Mouse (Mus musculus) retina, adult 2 months (tissue): ENCODE results near the gene Sh3pxd2a.

ENCODE experiments used
- DNase-seq: peaks from one replicate; pipeline ENCODE4 v3.0.0-alpha.2; 2012; ENCODE audit warnings: low read depth, low spot score

The Sh3pxd2a gene

DNA sequence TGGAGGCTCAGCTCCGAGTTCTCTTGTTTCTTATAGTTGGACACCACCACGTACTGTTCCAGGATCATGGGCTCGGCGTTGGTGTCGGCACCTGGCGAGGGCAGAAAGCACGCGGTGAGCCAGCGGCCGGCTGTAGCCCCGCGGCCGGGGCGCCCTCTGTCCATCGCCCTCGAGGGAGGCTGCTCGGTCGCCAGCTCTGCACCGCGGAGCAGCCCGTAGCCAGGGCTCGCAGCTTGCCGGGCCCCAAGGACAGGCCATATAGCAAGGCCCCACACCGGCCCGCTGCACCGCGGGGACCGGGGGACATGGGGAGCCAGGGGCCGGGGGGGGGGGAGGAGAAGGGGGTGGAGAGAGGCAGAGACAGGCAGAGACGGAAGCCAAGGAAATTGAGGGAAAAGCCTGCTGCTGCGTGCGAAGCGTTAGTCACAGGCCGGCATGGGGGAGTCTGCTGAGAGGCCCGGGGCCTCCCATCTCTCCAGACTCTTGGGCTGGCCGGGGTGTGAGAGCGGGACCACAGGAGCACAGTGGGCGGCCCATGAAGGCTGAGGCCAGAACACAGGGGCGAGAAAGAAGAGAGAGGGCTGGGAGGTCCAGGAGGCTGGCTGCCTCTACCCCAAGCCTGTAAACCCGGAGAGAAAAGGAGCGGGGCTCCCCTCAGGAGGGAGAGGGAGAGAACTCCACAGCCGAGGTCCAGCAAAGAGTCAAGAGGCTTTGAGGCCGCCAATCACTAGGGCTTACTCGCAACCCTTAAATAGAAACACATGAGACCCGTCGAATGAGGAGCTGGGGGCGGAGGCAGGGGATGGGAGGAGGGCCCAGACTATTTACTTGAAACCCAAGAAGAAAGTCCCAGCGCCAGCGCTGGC is 149.9 kb downstream of the Sh3pxd2a start:
- no peak for DNase-seq

DNA sequence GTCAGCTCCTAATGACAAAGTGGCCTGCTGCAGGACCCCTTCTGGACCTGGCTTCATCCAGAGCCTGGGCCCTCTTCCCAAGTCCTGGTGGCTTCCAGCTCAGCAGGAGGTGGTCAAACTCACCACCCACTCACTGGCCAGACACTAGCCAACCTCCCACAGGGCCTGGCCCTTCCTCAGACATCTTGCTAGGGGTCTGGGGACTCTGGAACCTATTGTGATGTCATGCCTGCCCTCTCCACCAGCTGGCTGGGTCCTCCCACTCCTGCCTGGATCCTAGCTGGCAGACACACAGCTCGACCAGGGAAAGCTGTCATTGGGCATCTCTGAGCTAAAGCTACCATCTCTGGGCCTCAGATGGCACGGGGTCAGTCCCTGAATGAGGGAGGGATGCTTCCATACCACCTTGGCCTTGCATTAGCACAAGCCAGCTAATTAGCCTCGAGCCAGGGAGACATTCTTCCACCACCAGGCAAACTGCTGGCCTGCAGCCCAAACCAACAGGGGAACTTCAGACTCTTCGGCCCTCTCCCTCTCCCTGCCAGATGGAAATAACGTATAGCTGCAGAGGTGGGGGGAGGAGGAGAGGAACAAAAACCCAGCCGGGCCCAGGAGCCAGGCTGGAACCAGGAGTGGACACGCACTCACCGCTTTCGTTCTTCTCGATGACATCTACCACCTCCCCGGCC is 150.7 kb downstream of the Sh3pxd2a start:
- DNase-seq: no peak

DNA sequence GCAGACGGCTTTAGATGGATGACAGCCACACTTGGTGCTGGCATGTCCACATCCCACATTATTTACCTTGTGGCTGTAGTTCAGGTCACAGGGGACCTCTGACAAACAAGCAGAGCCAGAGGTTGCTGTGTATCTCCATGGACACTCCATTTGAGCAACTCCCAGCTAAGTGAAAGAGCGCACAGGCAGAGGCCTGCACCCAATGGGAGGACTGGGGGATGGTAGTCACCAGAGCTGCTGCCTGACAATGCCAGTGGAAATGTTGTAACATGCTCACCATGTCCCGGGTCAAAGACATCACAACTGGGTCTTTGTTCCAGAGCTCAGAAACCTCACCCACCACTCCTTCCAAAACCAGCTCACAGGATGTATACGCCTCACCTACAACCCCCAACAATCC is 153.0 kb downstream of the Sh3pxd2a start:
- no peak for DNase-seq

DNA sequence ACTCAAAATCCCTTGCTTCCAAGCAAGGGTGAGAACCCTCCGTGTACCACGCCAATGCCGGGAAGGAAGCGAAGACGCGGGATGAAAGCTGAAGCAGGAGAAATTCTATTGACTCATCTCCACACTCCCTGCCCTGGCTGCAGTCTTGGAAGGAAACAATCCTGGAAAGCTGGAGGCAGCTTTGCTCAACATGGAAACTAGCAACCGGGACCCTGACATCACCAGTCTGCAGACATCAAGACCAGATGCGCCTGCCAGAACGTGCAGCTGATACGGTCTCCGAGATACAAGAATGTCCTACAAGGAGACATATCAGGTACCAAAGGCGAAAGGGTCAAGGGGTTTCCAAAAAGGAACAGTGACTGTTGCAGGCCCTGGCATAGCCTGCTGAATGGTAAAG is 154.4 kb downstream of the Sh3pxd2a start:
- DNase-seq: no peak

DNA sequence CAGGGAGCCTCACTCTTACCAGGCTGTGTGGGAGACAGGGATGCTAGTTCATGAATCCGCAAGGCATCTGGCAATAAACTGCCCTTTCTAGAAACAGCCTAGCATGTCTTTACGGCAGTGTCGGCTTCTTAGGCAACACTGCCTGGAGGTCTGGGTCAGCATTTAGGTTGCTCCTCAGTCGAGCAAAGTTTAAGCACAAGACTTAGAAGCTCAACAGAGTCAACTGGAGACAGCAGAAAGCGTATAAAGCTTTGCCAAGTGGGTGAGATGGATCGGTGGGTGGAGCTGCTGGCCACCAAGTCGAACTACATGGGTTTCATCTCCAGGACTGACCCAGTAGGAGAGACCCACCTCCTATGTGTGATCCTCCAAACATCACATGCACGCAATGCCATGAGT is 157.3 kb downstream of the Sh3pxd2a start:
- no peak for DNase-seq

DNA sequence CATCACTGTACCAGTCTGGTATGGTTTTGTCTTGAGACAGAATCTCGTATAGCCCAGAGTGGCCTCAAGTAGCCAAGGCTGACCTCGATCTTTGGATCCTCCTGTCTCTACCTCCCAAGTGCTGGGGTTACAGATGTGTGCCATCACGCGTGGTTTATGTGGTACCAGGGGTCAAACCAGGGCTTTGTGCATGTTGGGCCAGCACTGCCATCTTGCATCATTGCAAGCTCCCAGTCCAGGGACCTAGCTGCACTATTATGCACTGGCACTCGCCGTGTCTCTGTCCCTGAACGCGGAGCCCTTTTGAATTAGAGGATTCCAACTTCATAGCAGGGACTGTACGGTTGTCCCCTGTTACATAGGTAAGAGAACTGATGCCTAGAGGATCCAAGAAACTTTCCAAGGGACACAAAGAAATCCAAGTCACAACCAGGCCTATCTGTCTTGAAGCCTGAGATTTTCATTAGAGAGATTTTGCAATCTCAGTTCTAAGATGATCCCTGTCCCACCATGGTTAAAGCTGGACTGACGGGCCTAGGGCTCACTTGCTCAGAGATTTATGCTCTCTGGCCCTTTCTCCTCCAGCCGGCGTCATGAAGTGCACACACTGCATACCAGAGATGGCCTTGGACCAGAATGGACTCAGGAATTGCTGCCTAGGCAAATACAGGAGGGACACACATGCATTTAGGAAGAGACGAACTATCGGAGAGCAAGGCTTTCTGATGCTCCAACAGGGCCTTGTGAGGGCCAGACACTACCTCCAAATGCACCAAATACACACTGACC is 157.9 kb downstream of the Sh3pxd2a start:
- no peak for DNase-seq

DNA sequence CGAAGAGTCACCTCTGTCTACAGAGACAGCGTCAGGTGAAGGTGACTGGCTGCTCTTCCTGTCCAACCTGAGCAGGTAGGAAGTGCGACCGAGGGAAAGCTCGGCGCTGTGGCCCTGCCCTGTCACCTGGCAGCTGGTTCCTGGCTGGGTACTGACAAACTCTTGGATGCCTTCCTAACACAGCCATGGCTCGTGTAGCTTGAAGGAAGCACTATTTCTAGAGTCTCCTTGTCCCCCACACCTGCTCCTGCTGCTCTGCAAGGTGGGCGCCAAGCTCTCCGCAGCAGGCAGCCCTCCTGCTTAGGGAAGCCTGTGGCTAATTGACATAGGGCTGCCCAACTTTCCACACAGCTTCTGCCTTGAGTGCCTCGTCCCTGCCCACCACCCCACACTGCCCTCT is 158.8 kb downstream of the Sh3pxd2a start:
- no peak for DNase-seq

DNA sequence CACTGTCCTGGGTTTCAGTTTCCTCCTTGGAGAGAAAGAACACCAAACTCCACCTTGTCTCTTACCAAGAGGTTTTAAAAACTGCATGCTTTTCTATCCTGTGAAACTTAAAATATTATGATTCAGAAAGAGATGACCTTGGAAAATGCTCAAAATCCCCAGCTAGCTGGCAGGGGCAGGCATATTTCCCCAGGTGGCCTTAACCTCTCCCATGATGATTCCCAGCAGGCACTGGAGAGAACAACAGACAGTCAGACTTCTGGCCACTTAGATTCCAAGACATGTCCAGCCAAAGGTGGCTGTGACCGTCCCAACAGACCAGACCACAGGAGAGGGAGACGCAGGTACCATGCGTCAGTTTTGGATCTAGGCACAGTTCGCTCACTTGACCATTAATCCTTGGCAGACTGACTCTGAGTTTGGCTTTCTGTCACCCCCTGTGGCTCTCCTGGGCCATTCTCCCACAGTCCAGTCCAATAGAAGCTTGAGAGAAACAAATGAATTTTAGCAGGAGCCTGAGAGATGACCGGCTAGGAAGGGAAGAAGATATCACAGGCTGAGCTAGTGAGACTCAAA is 159.9 kb downstream of the Sh3pxd2a start:
- no peak for DNase-seq

DNA sequence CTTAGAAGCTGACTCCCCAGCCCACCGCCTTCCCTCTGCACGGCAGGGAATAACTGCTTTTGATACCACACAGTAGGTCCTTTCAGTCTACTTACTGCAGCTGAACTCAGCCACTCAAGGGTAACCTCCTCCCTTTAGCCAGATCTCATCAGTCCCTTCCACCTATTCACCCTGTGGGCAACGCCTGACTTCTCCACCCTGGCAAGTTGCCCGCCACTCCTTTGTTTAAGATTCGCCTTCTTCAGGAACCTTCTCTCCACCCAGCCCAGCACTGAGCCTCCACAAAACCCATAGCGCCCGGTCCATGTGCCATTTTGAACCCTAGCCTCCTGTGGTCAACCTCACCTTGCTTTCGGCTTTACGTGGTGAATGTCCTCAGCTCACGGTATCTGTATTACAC is 161.1 kb downstream of the Sh3pxd2a start:
- DNase-seq: no peak

DNA sequence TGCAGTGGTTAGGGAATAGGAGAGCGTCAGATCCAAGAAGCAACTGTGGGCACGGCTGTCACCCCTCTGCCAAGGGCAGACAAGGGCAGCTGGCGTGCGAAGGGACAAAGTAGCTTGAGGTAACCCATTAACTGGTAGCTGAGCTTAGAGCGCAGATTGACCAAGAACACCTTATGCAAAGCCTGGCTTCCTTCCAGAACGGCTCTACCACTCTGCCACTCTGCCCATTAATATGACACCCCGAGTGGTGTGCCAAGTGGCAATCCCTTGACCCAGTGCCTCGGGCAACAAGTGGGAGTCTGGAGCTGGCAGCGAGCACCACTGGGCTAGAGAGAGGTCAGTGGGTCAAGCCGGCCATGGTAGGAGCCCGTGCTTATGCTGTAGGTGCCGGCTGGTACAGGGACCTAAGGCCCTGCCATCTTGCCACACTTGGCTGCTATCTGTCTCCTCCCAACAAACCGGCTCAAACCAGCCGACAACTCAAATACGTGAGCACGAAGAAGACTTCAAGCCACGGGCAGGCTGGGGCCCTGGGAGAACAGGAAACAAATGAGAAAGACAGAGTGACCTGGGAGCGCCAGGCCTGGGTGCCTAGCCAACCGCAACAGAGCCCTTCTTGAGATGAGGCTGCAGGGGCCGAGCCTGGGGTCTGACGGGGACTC is 161.9 kb downstream of the Sh3pxd2a start:
- no peak for DNase-seq

DNA sequence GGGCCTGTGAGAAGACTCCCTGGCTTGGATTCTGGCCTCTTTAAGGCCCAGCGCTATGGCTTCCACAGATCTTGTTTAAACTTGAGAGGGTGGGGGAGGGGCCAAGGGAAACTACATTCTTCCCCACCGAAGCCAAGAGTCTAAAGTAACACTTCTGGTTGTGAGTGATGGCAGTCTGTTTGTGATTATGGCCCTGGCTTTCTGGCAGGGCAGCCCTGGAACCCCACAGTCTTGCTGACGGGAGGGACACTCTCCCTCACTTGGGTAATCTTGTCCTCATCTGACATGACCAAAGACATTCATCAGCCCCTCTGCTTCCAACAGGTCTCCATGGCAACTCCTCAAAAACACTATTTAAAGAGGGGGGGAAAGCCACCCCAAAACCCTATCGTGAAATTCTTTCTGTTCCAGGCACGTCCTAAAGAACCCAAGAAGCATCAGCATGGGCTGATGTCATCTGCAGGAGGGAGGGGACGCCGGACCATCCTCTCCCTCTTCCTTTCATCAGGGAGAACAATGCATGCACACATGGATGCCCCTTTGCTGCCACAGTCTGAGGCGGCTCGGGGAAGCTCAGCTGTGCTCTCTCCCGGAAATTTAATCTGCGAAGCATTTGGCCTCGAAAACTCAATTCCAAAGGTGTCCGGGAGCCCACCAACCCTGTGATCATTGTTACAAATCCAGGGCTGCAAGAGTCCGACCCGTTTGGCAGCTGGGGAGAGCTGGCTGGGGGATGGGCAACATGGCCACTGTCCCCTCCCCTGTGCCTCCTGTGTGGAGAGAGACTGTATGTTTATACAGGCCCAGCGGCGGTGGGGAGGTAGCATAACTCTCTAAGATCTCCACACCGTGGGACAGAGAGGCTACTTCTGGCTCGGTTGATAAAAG is 162.7 kb downstream of the Sh3pxd2a start:
- DNase-seq: no peak

DNA sequence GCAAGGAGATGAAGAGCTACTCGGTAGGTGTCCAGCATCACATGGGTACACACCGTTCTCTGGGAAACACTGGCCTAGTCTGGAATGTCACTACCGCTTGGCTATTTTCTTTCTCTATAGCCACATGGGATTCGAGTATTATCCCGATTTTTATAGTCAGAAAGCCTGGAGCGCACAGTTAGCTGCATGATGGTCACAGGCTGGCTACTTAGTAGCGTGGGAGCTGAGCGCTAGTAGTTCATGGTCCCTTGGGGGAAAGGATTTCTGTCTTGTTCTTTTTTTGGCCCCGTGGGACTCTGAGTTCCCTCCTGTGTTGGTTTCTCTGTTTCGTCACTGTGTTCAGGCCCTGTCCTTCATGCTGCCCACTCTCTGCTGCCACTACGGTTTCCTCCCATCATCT is 166.1 kb downstream of the Sh3pxd2a start:
- no peak for DNase-seq

DNA sequence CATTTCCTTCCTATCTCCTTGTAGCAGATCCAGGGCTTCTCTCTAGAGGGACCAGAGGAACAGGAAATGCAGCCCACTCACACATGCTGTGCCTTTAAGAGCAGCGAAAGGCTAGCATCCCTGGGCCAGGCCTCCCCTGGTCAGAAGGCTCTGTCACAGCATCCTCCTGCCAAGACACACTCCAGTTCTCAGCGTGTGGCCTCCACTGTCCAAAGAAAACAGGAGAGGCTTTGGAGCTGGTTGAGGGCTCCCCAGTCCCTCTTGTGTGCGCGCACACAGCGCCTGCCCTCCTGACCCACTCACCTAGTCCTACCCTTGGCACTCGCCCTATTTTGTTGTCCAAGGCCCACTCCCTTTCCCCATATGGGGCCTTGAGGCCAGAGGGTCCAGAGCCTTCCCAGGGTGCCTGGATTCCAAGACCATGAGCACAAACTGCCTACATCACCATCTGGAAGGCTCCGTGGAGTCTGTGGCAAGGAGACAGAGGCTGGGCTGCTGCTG is 171.7 kb downstream of the Sh3pxd2a start:
- DNase-seq: no peak

DNA sequence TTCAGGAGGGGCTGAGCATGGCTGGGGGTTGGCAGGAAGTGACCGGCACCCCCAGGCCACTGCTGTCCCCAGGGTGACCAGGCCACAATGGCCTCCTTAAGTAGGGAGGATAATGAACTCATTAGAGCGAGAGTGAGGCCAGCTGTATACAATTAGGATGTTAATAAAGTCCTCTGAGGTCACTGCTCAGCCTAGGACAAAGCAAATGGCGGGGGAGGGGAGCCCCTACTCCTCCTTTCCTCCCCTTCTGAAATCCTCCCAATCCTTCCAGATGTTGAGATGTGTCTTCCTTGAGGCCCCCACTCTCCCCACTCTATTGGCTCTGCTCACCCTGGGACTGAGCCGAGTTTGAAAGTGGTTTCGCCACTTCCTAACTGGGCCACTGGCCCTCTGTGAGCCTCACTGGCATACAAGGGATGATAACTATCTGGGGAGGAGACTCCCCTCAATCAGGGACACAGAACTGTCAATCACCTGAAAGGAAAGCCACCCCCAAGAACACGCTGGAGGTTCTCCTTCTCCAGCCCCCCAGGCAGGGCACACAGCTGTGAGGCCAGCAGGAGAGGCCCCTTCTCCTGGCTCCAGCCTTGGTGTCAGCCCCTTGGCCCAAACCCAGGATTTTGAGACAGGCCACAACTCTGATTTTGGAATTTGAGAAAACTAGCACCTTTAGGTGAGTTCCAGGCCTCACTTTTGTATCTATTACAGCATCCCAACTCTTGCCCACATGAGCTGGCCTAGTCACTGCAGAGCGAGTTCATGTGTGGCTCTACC is 172.7 kb downstream of the Sh3pxd2a start:
- DNase-seq: no peak

DNA sequence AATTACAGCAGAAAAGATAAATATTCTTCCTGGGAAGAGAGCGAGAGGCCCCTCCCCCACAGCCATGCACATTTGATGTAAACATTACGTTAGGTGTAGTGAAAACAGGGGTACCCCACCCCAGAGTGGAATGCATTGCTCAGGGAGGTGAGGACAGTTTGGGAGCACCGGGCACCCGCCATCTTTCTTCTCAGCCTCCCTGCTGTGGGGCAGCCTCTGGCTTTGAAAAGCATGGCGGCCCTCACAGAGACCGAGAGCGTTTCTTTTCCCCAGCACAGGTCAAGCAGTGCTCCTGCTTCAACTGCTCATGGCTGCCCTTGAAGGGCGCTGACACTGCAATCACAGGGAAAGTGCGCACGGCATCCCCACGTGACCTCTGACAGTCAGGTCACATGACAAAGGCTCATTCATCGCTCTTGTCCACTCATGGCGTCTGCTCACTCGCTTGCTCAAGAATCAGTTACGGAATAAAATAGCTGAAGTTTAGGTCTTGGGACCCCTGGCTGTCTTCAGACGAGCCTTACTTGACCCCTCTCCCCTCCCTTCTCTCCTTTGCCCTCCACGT is 177.2 kb downstream of the Sh3pxd2a start:
- no peak for DNase-seq

DNA sequence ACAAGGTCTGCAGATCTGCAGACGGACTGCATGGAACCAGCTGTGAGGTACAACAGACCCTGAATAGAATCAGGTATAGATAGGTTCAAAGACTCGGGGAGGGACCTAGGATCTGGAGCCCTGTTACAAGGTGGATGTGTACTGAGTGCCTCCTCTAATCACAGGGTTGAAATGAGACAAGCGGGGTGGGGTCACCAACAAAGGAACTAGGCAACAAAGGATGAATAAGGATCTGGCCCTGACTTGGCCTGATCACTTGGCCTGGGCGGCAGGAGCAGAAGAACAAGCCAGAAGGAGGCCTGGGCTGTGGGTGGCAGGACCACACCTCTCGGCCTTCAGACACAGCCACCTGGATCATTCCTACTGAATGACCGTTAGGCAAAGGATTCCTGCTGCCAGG is 178.6 kb downstream of the Sh3pxd2a start:
- DNase-seq: no peak

DNA sequence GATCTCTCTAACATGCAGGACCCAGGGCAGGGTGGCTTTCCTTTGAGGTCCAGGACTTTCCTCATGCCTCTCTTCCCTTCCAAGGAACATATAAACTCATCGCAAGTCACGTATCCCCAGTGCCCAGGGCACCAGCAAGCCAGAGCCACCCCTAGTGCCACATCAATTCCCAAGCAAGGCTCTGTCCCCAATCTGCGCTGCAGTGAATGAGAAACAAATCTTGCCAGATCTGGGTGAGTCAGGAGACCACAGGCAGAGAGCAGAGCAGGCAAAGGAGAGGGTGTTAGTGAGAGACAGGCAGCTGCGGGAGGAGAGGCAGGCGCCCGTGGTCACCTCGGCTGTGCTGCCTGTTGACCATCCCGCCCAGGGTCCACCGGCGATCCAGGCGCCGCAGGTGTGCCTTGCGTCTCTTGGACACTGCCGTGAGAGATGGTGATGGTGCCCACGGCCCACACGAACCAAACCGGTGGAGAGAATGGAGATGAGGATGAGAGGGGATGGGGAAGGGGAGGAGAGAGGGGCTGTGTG is 181.4 kb downstream of the Sh3pxd2a start:
- no peak for DNase-seq

DNA sequence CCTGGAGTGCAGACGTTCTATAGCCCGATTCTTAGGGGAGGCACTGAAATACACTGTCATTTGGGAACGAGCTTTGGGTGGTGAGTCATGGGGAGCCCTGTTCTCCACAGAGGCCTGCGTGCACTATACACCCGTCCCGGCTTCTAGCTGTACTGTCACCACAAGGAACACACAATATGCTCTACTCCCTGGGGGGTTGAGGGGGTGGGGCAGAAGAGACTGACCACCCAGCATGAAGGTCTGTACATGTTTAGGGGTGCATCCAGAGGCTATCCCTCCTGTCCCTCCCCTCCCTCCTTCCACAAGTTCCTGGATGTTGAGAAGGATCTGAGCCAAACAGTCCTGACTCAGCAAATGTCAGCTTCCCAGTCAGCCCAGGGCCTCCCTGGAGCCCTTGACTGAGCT is 182.1 kb downstream of the Sh3pxd2a start:
- DNase-seq: no peak

DNA sequence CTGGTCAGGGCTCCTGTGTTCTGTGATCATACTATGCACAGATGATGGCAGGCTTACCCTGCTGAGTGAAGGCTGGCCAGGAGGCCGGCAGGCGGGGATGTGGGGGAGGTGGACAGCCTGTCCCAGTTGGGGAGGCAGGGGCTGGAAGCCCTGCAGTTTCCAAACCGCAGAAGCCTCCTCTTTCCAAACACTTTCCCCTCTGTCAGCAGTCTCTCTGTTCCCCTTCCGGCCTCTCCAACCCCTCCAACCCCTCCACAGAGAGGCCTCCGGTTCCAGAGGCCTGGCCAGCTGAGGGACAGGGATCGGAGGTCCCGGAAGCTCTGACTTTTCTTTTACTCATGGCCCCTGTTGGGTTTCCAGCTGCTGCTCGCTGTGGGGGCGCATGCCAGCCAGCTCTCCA is 183.3 kb downstream of the Sh3pxd2a start:
- DNase-seq: no peak
